Mouse (Mus musculus) layer of hippocampus, adult 2 months (tissue): ENCODE measurements at regions not wholly inside any gene's neighbourhood (a gene's known extent, or its start where the extent isn't known, plus 50 kb on each side); places are given as distances from the start of the nearest gene placed in this dataset.

Source experiments
- DNase-seq, 2 experiments: peaks; one replicate each; pipeline ENCODE4 v3.0.0; 2022; ENCODE audit warnings: low spot score in 2 of 2
- H3K27ac ChIP-seq: fragments of 200-600 bp; 2 replicates; pipeline ENCODE4 v1.8.1; 2022
- H3K4me3 ChIP-seq: fragments of 200-600 bp; 2 replicates; pipeline ENCODE4 v1.8.1; 2022; ENCODE audit warnings: mild to moderate bottlenecking
- CTCF ChIP-seq: fragments of 200-600 bp; conservative IDR thresholded peaks from 2 replicates; pipeline ENCODE4 v1.8.1; 2022; ENCODE audit warnings: antibody characterized with exemption, mild to moderate bottlenecking, moderate library complexity
- microRNA-seq, 2 experiments: library from miRNA; unstranded; fragments of <30 nt; microRNA quantifications; one replicate each; pipeline ENCODE4 v1.2.0; 2021

DNA sequence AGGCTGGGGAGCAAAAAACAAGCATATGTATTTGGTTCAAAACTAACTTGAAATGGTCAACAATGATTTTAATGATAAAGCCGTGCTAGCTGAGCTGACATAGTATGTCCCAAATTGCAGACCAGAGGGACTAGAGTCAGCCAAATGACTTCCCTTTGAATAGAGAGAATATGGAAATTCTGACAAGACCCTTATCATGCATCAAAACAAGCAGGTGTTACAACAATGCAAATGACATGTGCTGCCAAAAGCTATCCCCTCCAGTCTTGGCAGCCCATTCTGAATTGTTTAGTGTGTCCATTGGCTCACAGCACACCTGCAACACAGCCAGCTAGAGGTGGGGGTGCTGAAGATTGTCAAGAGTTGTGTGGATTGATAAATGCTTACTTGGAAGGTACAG is 87.5 kb upstream of the Lrrn1 start:
- H3K27ac ChIP-seq = no peak overlapping the region
- no peak for DNase-seq
- no peak overlapping the region for H3K4me3 ChIP-seq
- no peak for TF ChIP-seq CTCF

DNA sequence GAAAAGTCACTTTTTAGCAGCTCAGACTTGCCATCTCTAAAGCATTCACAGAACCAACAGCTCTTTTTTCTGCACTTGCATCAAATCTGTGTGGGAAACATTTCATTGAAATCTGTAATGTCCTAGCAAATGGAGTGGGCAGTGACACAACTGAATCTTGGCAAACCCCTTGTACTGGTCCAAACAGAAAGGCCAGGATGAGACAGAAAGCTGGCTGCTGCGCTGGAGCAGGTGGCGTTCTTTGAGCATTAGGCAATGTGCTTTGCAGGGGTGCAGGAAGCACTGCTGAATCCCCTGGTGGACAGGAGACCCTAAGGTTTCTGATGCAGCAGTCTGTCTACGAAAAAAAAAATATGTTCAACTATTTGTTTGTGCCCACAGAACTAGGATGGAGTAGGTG is 85.2 kb upstream of the Lrrn1 start:
- H3K27ac ChIP-seq = no peak overlapping the region
- TF ChIP-seq CTCF = no peak
- no peak overlapping the region for H3K4me3 ChIP-seq
- no peak for DNase-seq

DNA sequence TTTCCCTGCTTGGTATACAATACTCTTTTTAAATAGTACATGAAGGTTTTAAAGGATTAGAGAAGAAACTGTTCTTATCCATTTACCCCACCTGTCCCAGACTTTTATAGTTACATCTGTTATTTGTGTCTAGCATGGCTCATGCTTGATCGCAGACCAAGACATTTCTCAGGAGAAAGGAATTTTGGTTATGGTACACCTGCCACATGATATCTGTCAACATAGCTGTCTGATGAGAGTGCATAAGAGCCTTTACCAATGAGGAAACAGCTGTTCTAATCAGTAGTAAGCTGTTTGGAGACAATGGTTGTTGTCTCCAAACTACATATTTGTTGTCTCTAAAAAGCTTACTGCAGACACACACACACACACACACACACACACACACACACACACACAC is 70.3 kb upstream of the Lrrn1 start:
- Histone ChIP-seq H3K27ac (no peak overlapping the region), H3K4me3 (no peak overlapping the region)
- no peak for TF ChIP-seq CTCF
- DNase-seq = no peak

DNA sequence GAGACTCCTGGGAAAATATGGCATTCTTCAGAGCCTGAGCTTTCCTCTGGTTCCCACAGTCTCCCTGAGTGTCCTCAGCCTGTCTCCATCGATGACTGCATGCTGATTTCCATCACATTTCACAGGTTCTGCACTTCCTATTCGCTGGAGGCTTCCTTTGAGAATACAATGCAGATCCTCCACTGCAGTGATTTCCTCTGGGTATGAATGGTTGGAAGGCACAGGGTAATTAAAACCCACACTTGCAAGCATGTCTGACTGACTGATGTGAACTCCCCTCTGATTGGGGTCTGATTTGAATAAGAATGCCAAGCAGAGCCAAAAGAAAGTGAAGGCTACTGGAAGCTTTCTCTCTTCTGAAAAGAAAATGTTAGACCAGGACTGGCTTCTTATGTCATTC is 67.1 kb upstream of the Lrrn1 start:
- Histone ChIP-seq H3K27ac (no peak overlapping the region), H3K4me3 (no peak overlapping the region)
- no peak for DNase-seq
- TF ChIP-seq CTCF = no peak

DNA sequence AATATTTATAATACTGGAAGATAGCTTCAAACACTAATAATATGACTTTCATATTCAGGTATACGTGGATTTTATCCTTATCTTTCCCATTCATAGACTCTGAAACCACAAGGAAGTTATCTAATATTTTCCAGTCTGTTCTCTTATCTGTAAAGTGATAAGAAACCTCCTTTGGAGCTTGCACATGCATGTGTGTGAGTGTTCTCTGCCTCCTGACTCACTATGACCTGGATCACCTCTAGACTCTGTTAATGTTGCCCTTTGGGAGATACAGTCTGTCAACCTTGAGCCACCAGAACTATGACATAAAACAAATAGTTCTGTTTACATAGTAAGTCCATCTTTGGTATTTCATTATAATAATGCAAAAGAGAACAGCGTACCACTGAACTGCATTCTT is 56.2 kb upstream of the Lrrn1 start:
- TF ChIP-seq CTCF = no peak
- H3K27ac ChIP-seq = no peak overlapping the region

DNA sequence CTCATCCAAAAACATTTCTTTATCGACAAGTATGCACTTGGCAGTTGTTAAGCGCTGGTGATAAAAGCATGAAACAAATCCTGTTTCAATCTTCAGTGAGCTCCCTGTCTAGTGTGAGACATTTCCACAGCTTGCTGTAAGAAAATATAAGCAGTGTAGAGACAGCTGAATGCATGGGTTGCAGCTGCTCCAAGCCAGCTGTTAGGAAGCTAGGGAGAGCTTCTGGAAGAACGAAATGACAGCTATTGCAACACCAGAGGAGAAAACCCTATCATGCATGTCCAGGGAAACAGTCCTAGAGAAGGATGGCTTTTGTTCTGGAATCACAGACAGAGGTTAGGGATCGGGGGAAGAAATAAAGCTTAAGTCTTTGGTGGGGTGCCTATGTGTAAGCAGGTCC is 55.4 kb upstream of the Lrrn1 start:
- DNase-seq = no peak
- Histone ChIP-seq H3K4me3 (no peak overlapping the region), H3K27ac (no peak overlapping the region)
- TF ChIP-seq CTCF = no peak

More for the DNA sequence above, 56.2 kb upstream of the Lrrn1 start:
- H3K4me3 ChIP-seq = no peak overlapping the region
- DNase-seq = no peak

Small RNAs in the stretch of these regions (microRNA-seq; reads per million reads assigned to microRNA genes)
- gene Gm27690 = 0 reads per million in 2 experiments
